15 mouse cellular contexts compared by ENCODE assay signal in genomic region chr9:60681005-60681404, GRCm38 (mm10). TPM values are rescaled to one million over a fixed set of nuclear protein-coding genes. Genes with fewer than 3 reads are reported as not detected.
DNase-seq lines count a peak whose midpoint lies in the region; ATAC-seq and TF ChIP-seq lines count a peak whose summit lies in the region.
"Had no signal": no experiment of that assay in that cellular context is flagged by ENCODE, and none has a peak within 500 bp of the region (broad histone marks: within the 10 kb centered on the region; RNA-seq: fewer than 3 reads in every experiment).

No protein-coding gene starts in this region.

- CTCF ChIA-PET in Patski (lab: Charles Lee): no interaction called here

- H3K9ac ChIP-seq in lung, embryonic 14.5 days: no peak overlapping the region
- H3K9ac ChIP-seq: embryonic facial prominence, embryonic 13.5 days; hindbrain, embryonic 12.5 days had no signal

- no peak overlapping the region for H3K4me2 ChIP-seq in lung, embryonic 14.5 days
- H3K4me2 ChIP-seq: embryonic facial prominence, embryonic 13.5 days; hindbrain, embryonic 12.5 days had no signal

- no peak for ATAC-seq in lung, embryonic 14.5 days (ENCODE audit: insufficient read depth)
- no peak for ATAC-seq in Patski

- no peaks in the 10 kb centered on the region for H3K4me1 ChIP-seq in lung, embryonic 14.5 days (ENCODE audit: insufficient read depth)
- H3K4me1 ChIP-seq: embryonic facial prominence, embryonic 13.5 days; megakaryocyte, embryonic 14.5 days had no signal

- no peak overlapping the region for H3K27ac ChIP-seq in gastrocnemius, adult 2 months
- no peak overlapping the region for H3K27ac ChIP-seq in lung, embryonic 14.5 days (ENCODE audit: low read depth)
- H3K27ac ChIP-seq: embryonic facial prominence, embryonic 13.5 days; hindbrain, embryonic 12.5 days had no signal

- POLR2A ChIA-PET in Patski (lab: Charles Lee): no interaction called here

- in situ Hi-C loops in Patski (cut with MboI; ENCODE audit: low pct_unique_long_range_greater_than_20kb): no loop called here

- no peak for DNase-seq in gastrocnemius, adult 2 months
- DNase-seq in gastrocnemius, postnatal 10 days: no peak
- no peak for DNase-seq in lung, embryonic 14.5 days
- no peak for DNase-seq in lung, postnatal 4 days
- DNase-seq in A20 (ENCODE audit: low read depth, low spot score) (peak; percentile 36), Patski (ENCODE audit: low read depth, low spot score) (no peak)
- DNase-seq in urinary bladder, postnatal 10 days (ENCODE audit: low spot score): no peak
- DNase-seq in cerebellum, adult 9-11 months: no peak
- DNase-seq: cerebellum, postnatal 10 days; gastrocnemius, postnatal 14 days; left cerebral cortex, postnatal 4 days; lung, adult 18-20 months had no signal

- H3K27me3 ChIP-seq in lung, embryonic 14.5 days (ENCODE audit: insufficient read depth, low read length): no peaks in the 10 kb centered on the region
- H3K27me3 ChIP-seq in Patski: no peaks in the 10 kb centered on the region
- H3K27me3 ChIP-seq: embryonic facial prominence, embryonic 13.5 days; hindbrain, embryonic 12.5 days; megakaryocyte, embryonic 14.5 days had no signal

- intact Hi-C loops in gastrocnemius, adult 2 months (cut with DNase I): no loop called here

- H3K4me3 ChIP-seq in gastrocnemius, adult 2 months: no peak overlapping the region
- no peak overlapping the region for H3K4me3 ChIP-seq in lung, embryonic 14.5 days (ENCODE audit: low read depth, low read length)
- H3K4me3 ChIP-seq: embryonic facial prominence, embryonic 13.5 days; hindbrain, embryonic 12.5 days; megakaryocyte, embryonic 14.5 days had no signal

- 0 out of 2 replicates have a peak, but pooled peaks have one; percentile 8 for TF ChIP-seq CTCF in gastrocnemius, adult 2 months (IDR thresholded peaks at IDR 0.05)
- peak; percentile 44; the same call in 1 of the 2 replicates for TF ChIP-seq CTCF in lung, embryonic 14.5 days (IDR thresholded peaks at IDR 0.05; ENCODE audit: low read depth)
- TF ChIP-seq CTCF in Patski (IDR thresholded peaks at IDR 0.05): peak; percentile 53

- peaks cover 33% of the 10 kb centered on the region; the same call in 1 of the 2 replicates for H3K36me3 ChIP-seq in lung, embryonic 14.5 days (ENCODE audit: insufficient read depth)

- WGBS in lung, embryonic 14.5 days: 84% methylated on average over 3 of the region's 3 CpGs

- H3K9me3 ChIP-seq in lung, embryonic 14.5 days (ENCODE audit: low read depth, low read length): no peaks in the 10 kb centered on the region
- H3K9me3 ChIP-seq: embryonic facial prominence, embryonic 13.5 days; hindbrain, embryonic 12.5 days; megakaryocyte, embryonic 14.5 days had no signal

RNA-seq across cellular contexts. Expression of gene Lrrc49, which starts 7.0 kb away (rescaled TPM):
- 1 to 10 TPM; 2.5 to 3.2 TPM for total RNA-seq in gastrocnemius, adult 2 months (2021)
- 1 to 10 TPM; 4.7 to 5.1 TPM for total RNA-seq in gastrocnemius, postnatal 10 days (2021)
- 21.1 and 21.9 TPM in 2 replicates for polyA plus RNA-seq in lung, embryonic 14.5 days (2014; fragmentation: Nextera tagmentation; extraction: Ambion mirVana)
- 22.7 TPM for polyA plus RNA-seq in Patski (2021)

RNA-seq across cellular contexts. Expression of gene Larp6, which starts 31.8 kb away (rescaled TPM):
- total RNA-seq in gastrocnemius, adult 2 months (2021): 1 to 10 TPM; 1.1 to 2.2 TPM
- total RNA-seq in gastrocnemius, postnatal 10 days (2021): 1 to 10 TPM; 2.2 to 2.9 TPM
- polyA plus RNA-seq in lung, embryonic 14.5 days (2014; fragmentation: Nextera tagmentation; extraction: Ambion mirVana): 1.3 and 1.8 TPM in 2 replicates
- not detected for polyA plus RNA-seq in Patski (2021)
